Mouse (Mus musculus): ENCODE results near the gene Gm20822. TPM values are rescaled to one million over a fixed set of nuclear protein-coding genes. Genes with fewer than 3 reads are reported as not detected.
"Not testable (repeated sequence)": the region's sequence is repeated elsewhere in the genome, so short reads cannot be mapped to it uniquely, and the experiment has no call there.

Gm20822 gene
- total RNA-seq (2021) (not detected), polyA plus RNA-seq (2012; rRNA removed) (not detected in 2 replicates)
- long read RNA-seq = 0 reads

DNA sequence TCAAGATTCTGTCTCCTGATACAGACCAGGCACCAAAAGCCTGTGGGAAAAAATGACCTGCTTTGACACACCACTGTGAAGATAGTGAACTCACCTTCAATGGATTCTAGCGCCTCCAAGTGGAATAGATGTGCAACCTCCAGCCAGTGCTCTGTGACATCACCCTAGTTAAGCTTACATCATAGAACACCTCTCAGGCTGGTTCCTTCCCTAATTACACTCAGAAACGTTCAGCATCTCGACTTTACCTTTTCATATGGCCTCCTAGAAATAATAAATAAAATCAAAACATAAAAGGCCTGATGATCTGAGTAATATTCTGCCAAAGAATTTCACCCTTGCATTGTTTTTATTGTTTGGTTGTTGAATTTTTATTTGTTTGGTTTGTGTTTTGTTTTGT lies at the start of gene Gm20822:
TSS of gene Gm20822 (minus strand) at position 101 of the 400 bp plus-strand sequence.
- DNase-seq = not testable (repeated sequence)
